Mouse (Mus musculus) bone marrow, adult 2 months (tissue): ENCODE results near the gene Hoxc9. TPM values are rescaled to one million over a fixed set of nuclear protein-coding genes. Genes with fewer than 3 reads are reported as not detected.
A peak's percentile ranks its signal among the peaks of the same experiment; 100 is the strongest.

Experiments
- H3K27ac ChIP-seq: fragments of 200-500 bp; 2 replicates; pipeline ENCODE4 v1.5.1; 2012; ENCODE audit warnings: low read depth, mild to moderate bottlenecking, control low read depth, inconsistent platforms, low read length; ENCODE audit not compliant: control insufficient read depth, poor library complexity, insufficient read depth
- H3K4me1 ChIP-seq: fragments of 200-500 bp; 2 replicates; pipeline ENCODE4 v1.6.1; 2011; ENCODE audit warnings: low read length; ENCODE audit not compliant: control insufficient read depth, insufficient read depth
- H3K4me3 ChIP-seq: fragments of 200-500 bp; replicated peaks from 2 replicates; pipeline ENCODE3; 2011; ENCODE audit warnings: mild to moderate bottlenecking, low read depth, low read length, control low read depth; ENCODE audit not compliant: control insufficient read depth
- CTCF ChIP-seq: fragments of 200-500 bp; IDR thresholded peaks from 2 replicates; pipeline ENCODE4 v1.5.1; 2011; ENCODE audit warnings: low read length, control low read depth; ENCODE audit not compliant: control insufficient read depth, insufficient read depth
- POLR2A ChIP-seq: fragments of 200-500 bp; IDR thresholded peaks from 2 replicates; pipeline ENCODE4 v1.6.1; 2011; ENCODE audit warnings: low read depth, mild to moderate bottlenecking, control low read depth, low read length, borderline replicate concordance; ENCODE audit not compliant: control insufficient read depth
- WGBS: fragments of 180-500 bp; shearing (Covaris S2); methylation state at CpG from one replicate; pipeline ENCODE4 v1.1.7; 2018; 5-methylcytosine and 5-hydroxymethylcytosine counted together
- polyA plus RNA-seq: library from polyadenylated mRNA; stranded (reverse); fragments of >200 nt; gene quantifications from 2 replicates; pipeline ENCODE4 v1.2.4, GENCODE M21; 2011; ENCODE audit warnings: low replicate concordance; ENCODE audit not compliant: missing spikeins, insufficient read depth, insufficient read length

Gene Hoxc9
- polyA plus RNA-seq, 1 experiment, result not detected

- no peak for TF ChIP-seq CTCF
- TF ChIP-seq POLR2A, result no peak
- 12% methylated on average over 26 of the region's 26 CpGs for WGBS
- no peak overlapping the region for H3K4me3 ChIP-seq
- no peak overlapping the region for H3K27ac ChIP-seq
- no peaks in the 10 kb centered on the region for H3K4me1 ChIP-seq
Observed at GRCm38 (mm10) chr15:103011928-103012486, 35.8 kb downstream of the Hoxc9 start.

- peak; percentile 72 for TF ChIP-seq CTCF
- TF ChIP-seq POLR2A, result no peak
- no peak overlapping the region for H3K27ac ChIP-seq
- 7% methylated on average over 17 of the region's 17 CpGs for WGBS
- no peak overlapping the region for H3K4me3 ChIP-seq
- no peaks in the 10 kb centered on the region for H3K4me1 ChIP-seq
Observed at GRCm38 (mm10) chr15:103013238-103013984, 37.2 kb downstream of the Hoxc9 start.

GRCm38 (mm10) chr15:103014166-103015008 is 38.1 kb downstream of the Hoxc9 start:
- H3K27ac ChIP-seq, result no peak overlapping the region; the same call in 1 of the 2 replicates
- TF ChIP-seq CTCF (no peak), POLR2A (no peak)
- H3K4me3 ChIP-seq, result no peak overlapping the region
- WGBS, result 4% methylated on average over 54 of the region's 57 CpGs
- H3K4me1 ChIP-seq, result no peaks in the 10 kb centered on the region

- H3K4me3 ChIP-seq, result no peak overlapping the region
- H3K4me1 ChIP-seq, result no peaks in the 10 kb centered on the region
- 4% methylated on average over 28 of the region's 28 CpGs for WGBS
- no peak for TF ChIP-seq CTCF
- TF ChIP-seq POLR2A, result no peak
- H3K27ac ChIP-seq, result no peak overlapping the region
Observed at GRCm38 (mm10) chr15:103015009-103015399, 38.8 kb downstream of the Hoxc9 start.

GRCm38 (mm10) chr15:103015406-103016166 is 39.3 kb downstream of the Hoxc9 start:
- TF ChIP-seq POLR2A (no peak), CTCF (no peak)
- Histone ChIP-seq H3K4me1 (no peaks in the 10 kb centered on the region), H3K27ac (no peak overlapping the region), H3K4me3 (no peak overlapping the region)
- WGBS, result 19% methylated on average over 19 of the region's 19 CpGs

GRCm38 (mm10) chr15:103018636-103019035 is 42.4 kb downstream of the Hoxc9 start, which contains the start of gene Hoxc4:
Gene Hoxc4 (plus strand): TSS chr15:103018934.
- Histone ChIP-seq H3K4me3 (no peak within 1 kb of the TSS), H3K4me1 (no peaks in the 10 kb centered on the region), H3K27ac (no peak within 1 kb of the TSS)
- 72% methylated on average over 9 of the region's 9 CpGs for WGBS
- TF ChIP-seq CTCF (no peak), POLR2A (no peak)

GRCm38 (mm10) chr15:103020899-103021418 is 44.7 kb downstream of the Hoxc9 start:
- no peak overlapping the region for H3K27ac ChIP-seq
- H3K4me1 ChIP-seq, result no peaks in the 10 kb centered on the region
- H3K4me3 ChIP-seq, result no peak overlapping the region
- TF ChIP-seq CTCF (no peak), POLR2A (no peak)
- 14% methylated on average over 8 of the region's 8 CpGs for WGBS
